In genomic region chr19:32386556-32387402, GRCm38 (mm10) we compare ENCODE assay signal across 8 mouse cellular contexts. TPM values are rescaled to one million over a fixed set of nuclear protein-coding genes. Genes with fewer than 3 reads are reported as not detected.
DNase-seq lines count a peak whose midpoint lies in the region; ATAC-seq and TF ChIP-seq lines count a peak whose summit lies in the region.

No protein-coding gene starts in this region.

- ATAC-seq in inflammation-experienced regulatory T-cells, adult 6 months: peak; percentile 10
- ATAC-seq in limb, embryonic 12.5 days (ENCODE audit: insufficient number of reproducible peaks, insufficient read depth, low FRiP score, low TSS enrichment, low read depth): no peak
- no peak for ATAC-seq in midbrain, embryonic 16.5 days

- H3K27me3 ChIP-seq in cerebellum, adult 2 months (ENCODE audit: control insufficient read depth, insufficient read depth, low read length): no peaks in the 10 kb centered on the region
- peaks cover 12% of the 10 kb centered on the region for H3K27me3 ChIP-seq in limb, embryonic 12.5 days
- H3K27me3 ChIP-seq in midbrain, embryonic 16.5 days (ENCODE audit: control insufficient read depth, insufficient read depth, low read depth, low read length): no peaks in the 10 kb centered on the region

- peaks cover 3% of the 10 kb centered on the region; the same call in 1 of the 2 replicates for H3K9me3 ChIP-seq in limb, embryonic 12.5 days
- 0 out of 2 replicates have a peak, but pooled peaks cover 3% of the 10 kb centered on the region for H3K9me3 ChIP-seq in midbrain, embryonic 16.5 days (replicated peaks; ENCODE audit: control insufficient read depth, low read length, poor library complexity, severe bottlenecking)

- no peak for TF ChIP-seq POLR2A in cerebellum, adult 2 months (IDR thresholded peaks at IDR 0.05; ENCODE audit: borderline replicate concordance, insufficient read depth, low read length)

- peak overlapping the region; percentile 84 for H3K9ac ChIP-seq in limb, embryonic 12.5 days (replicated peaks)
- H3K9ac ChIP-seq in midbrain, embryonic 16.5 days (ENCODE audit: low read depth, low read length): peak overlapping the region; percentile 95

- no peak for TF ChIP-seq CTCF in cerebellum, adult 2 months (IDR thresholded peaks at IDR 0.05; ENCODE audit: borderline replicate concordance, insufficient read depth, low read depth, low read length)

- H3K36me3 ChIP-seq in limb, embryonic 12.5 days: no peaks in the 10 kb centered on the region; the same call in 1 of the 2 replicates
- H3K36me3 ChIP-seq in midbrain, embryonic 16.5 days (ENCODE audit: control insufficient read depth, insufficient read depth, low read length): no peaks in the 10 kb centered on the region

- peak overlapping the region; percentile 51 for H3K27ac ChIP-seq in cerebellum, adult 2 months (ENCODE audit: insufficient read depth, low read length)
- H3K27ac ChIP-seq in limb, embryonic 12.5 days: no peak overlapping the region
- H3K27ac ChIP-seq in midbrain, embryonic 16.5 days (ENCODE audit: low read length): no peak overlapping the region

- peak overlapping the region; percentile 90 for H3K4me2 ChIP-seq in limb, embryonic 12.5 days
- H3K4me2 ChIP-seq in midbrain, embryonic 16.5 days (ENCODE audit: low read length): peak overlapping the region; percentile 84

- DNase-seq in layer of hippocampus, adult 11-12 months (ENCODE audit: low spot score): peak; percentile 52
- no peak for DNase-seq in layer of hippocampus, postnatal 36 days
- DNase-seq in cerebellum, adult 2 months: peak; percentile 67 to 69
- peak; percentile 88 for DNase-seq in gastrocnemius, postnatal 25 days
- DNase-seq in thymus, postnatal 4 days: no peak

- 3% methylated on average over 19 of the region's 19 CpGs for WGBS in cerebellum, adult 2 months
- 26% methylated on average over 19 of the region's 19 CpGs for WGBS in limb, embryonic 12.5 days
- WGBS in midbrain, embryonic 16.5 days: 24% methylated on average over 19 of the region's 19 CpGs

- H3K4me3 ChIP-seq in cerebellum, adult 2 months (replicated peaks; ENCODE audit: insufficient read depth, low read depth, low read length): peak overlapping the region; percentile 64
- peak overlapping the region; percentile 78 for H3K4me3 ChIP-seq in limb, embryonic 12.5 days (replicated peaks)
- peak overlapping the region; percentile 92 for H3K4me3 ChIP-seq in midbrain, embryonic 16.5 days (ENCODE audit: low read depth, low read length)

- H3K4me1 ChIP-seq in cerebellum, adult 2 months (ENCODE audit: control insufficient read depth, insufficient read depth, low read length): no peaks in the 10 kb centered on the region; the same call in 1 of the 2 replicates
- peaks cover 18% of the 10 kb centered on the region for H3K4me1 ChIP-seq in limb, embryonic 12.5 days (replicated peaks)
- H3K4me1 ChIP-seq in midbrain, embryonic 16.5 days (ENCODE audit: control insufficient read depth, insufficient read depth, low read length): peaks cover 15% of the 10 kb centered on the region

RNA-seq across cellular contexts. Expression of gene Sgms1, which starts 2.7 kb away (rescaled TPM):
- 10 to 100 TPM; 53.6 to 64.1 TPM for total RNA-seq in layer of hippocampus, postnatal 36 days (2021)
- polyA plus RNA-seq in cerebellum, adult 2 months (2012; rRNA removed): 34.7 and 38.8 TPM in 2 replicates
- total RNA-seq in gastrocnemius, postnatal 25 days (2021): 10 to 100 TPM; 37.2 to 42.0 TPM
- polyA plus RNA-seq in inflammation-experienced regulatory T-cells, adult 6 months (2017; shearing (Covaris generic)): 10 to 100 TPM; 47.8 to 56.5 (median 51.5) TPM
- polyA plus RNA-seq in limb, embryonic 12.5 days (2016; fragmentation: Nextera tagmentation; extraction: Ambion mirVana): 21.6 and 23.0 TPM in 2 replicates
- 20.2 and 21.5 TPM in 2 replicates for polyA plus RNA-seq in midbrain, embryonic 16.5 days (2015; fragmentation: Nextera tagmentation; extraction: Ambion mirVana)

Comparison
In these comparisons a context has a peak if more than half of its experiments do, and no peak if none do; other contexts are left out.
1. DNase-seq: peak in layer of hippocampus, adult 11-12 months (single experiment), cerebellum, adult 2 months (2 of 2) and gastrocnemius, postnatal 25 days (single experiment); none in layer of hippocampus, postnatal 36 days (0 of 2) and thymus, postnatal 4 days (single experiment).
2. Peak in every context shown above with its lines, with median percentiles within 50 percentile points of each other: H3K4me3 ChIP-seq.